Mouse (Mus musculus): ENCODE data around the gene Gm11096. TPM values are rescaled to one million over a fixed set of nuclear protein-coding genes. Genes with fewer than 3 reads are reported as not detected.

The Gm11096 gene
- polyA plus RNA-seq (2017; shearing (Covaris generic)): not detected

GRCm38 (mm10) chr17:81441463-81441862 lies at the start of gene Gm11096:
TSS of gene Gm11096 (plus strand) at chr17:81441763.

